Mouse (Mus musculus) liver, adult 2 months (tissue): Measurements from ENCODE around the gene Kcnj15. TPM values are rescaled to one million over a fixed set of nuclear protein-coding genes. Genes with fewer than 3 reads are reported as not detected.

Source experiments
- DNase-seq: peaks from one replicate; pipeline ENCODE4 v3.0.0-alpha.2; 2011; ENCODE audit warnings: low read depth, low spot score; ENCODE audit errors: extremely low read depth
- H3K27ac ChIP-seq: fragments of 200-500 bp; replicated peaks from 2 replicates; pipeline ENCODE4 v1.5.1; 2012; ENCODE audit warnings: low read depth, mild to moderate bottlenecking, control low read depth, inconsistent platforms, low read length; ENCODE audit not compliant: insufficient read depth
- H3K27me3 ChIP-seq: fragments of 200-500 bp; 2 replicates; pipeline ENCODE4 v1.6.1; 2012; ENCODE audit warnings: mild to moderate bottlenecking, moderate library complexity, low read length, inconsistent platforms; ENCODE audit not compliant: control insufficient read depth, insufficient read depth
- H3K36me3 ChIP-seq: fragments of 200-500 bp; 2 replicates; pipeline ENCODE4 v1.6.1; 2012; ENCODE audit warnings: low read length, inconsistent platforms; ENCODE audit not compliant: control insufficient read depth, insufficient read depth
- H3K4me1 ChIP-seq: fragments of 200-500 bp; 2 replicates; pipeline ENCODE4 v1.6.1; 2011; ENCODE audit warnings: low read length; ENCODE audit not compliant: control insufficient read depth, insufficient read depth
- H3K4me3 ChIP-seq: fragments of 200-500 bp; 2 replicates; pipeline ENCODE4 v1.5.1; 2011; ENCODE audit warnings: low read depth, mild to moderate bottlenecking, control low read depth, low read length, moderate library complexity; ENCODE audit not compliant: insufficient read depth
- H3K79me2 ChIP-seq: fragments of 200-500 bp; 2 replicates; pipeline ENCODE4 v1.6.1; 2012; ENCODE audit warnings: inconsistent platforms, mild to moderate bottlenecking, low read length, moderate library complexity; ENCODE audit not compliant: control insufficient read depth, insufficient read depth
- H3K9ac ChIP-seq: fragments of 200-500 bp; 2 replicates; pipeline ENCODE4 v1.6.1; 2012; ENCODE audit warnings: low read depth, mild to moderate bottlenecking, control low read depth, inconsistent platforms, low read length
- CTCF ChIP-seq: fragments of 200-500 bp; IDR thresholded peaks from 2 replicates; pipeline ENCODE4 v1.5.1; 2011; ENCODE audit warnings: low read depth, low read length, control low read depth
- POLR2A ChIP-seq: fragments of 200-500 bp; IDR thresholded peaks from 2 replicates; pipeline ENCODE4 v1.6.1; 2011; ENCODE audit warnings: low read length, control low read depth; ENCODE audit not compliant: insufficient read depth; ENCODE audit errors: extremely low read depth
- WGBS: fragments of 180-500 bp; shearing (Covaris S2); methylation state at CpG from one replicate; pipeline ENCODE4 v1.1.7; 2018; 5-methylcytosine and 5-hydroxymethylcytosine counted together
- polyA plus RNA-seq: library from polyadenylated mRNA; depleted of rRNA; stranded (reverse); fragments of >200 nt; gene quantifications from 2 replicates; pipeline ENCODE4 v1.2.3, GENCODE M21; 2012
- total RNA-seq: library from RNA; depleted of rRNA; stranded (reverse); fragments of >200 nt; gene quantifications from 2 replicates; pipeline ENCODE4 v1.2.3, GENCODE M21; 2014

The Kcnj15 gene
- total and polyA plus RNA-seq, 2 experiments, result 0.06 to 0.18 TPM

DNA sequence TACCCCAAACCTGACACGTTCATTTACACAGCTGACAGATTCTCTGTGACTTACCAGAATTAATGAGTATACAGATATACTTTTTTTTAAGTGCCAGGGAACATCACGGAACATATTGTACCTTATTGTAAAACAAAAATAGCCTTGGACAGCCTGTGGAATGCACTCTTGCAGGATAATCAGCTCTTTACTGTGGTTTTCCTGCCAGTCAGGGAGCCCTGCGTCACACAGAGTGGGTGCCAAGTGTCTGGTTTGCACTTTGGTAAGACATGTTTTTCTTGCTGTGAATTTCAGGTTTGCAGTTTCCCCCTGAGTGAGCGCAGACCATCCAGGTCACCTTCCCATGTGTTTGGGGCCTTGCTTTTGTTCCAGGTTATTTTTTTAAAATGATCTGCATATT, 15.8 kb upstream of the Kcnj15 start:
- Histone ChIP-seq H3K79me2 (no peaks in the 10 kb centered on the region), H3K4me3 (no peak overlapping the region), H3K27me3 (no peaks in the 10 kb centered on the region), H3K9ac (no peak overlapping the region), H3K36me3 (no peaks in the 10 kb centered on the region), H3K27ac (no peak overlapping the region), H3K4me1 (peaks cover 10% of the 10 kb centered on the region; the same call in 1 of the 2 replicates)
- TF ChIP-seq POLR2A (no peak), CTCF (no peak)
- 68% methylated on average over 4 of the region's 4 CpGs for WGBS
- peak; percentile 73 for DNase-seq

DNA sequence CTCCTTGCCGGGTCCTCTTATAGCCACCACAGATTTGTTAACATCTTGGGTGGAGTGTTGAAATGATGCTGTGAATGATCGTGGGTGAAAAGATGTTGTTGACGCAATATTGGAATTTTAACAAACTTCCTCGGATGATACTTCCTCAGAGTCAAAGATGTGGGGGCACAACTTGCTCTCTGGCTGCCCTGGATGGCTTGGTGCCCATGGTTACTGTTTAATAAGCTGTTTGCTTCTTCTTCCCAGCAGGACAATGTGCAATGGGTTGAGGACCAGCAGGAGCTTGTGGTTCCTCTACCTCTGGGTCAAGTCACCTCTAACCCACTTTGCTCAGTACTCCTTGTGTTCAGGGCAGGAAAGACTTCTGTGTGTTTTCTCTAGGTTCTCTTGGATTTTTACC, 15.2 kb upstream of the Kcnj15 start:
- no peak overlapping the region for H3K27ac ChIP-seq

GRCm38 (mm10) chr16:95243401-95243800, 14.0 kb upstream of the Kcnj15 start:
- WGBS, result 97% methylated on average over 1 of the region's 1 CpGs

More for the DNA sequence above, 15.2 kb upstream of the Kcnj15 start:
- TF ChIP-seq POLR2A, result no peak
- no peak for TF ChIP-seq CTCF
- Histone ChIP-seq H3K4me1 (peaks cover 10% of the 10 kb centered on the region; the same call in 1 of the 2 replicates), H3K4me3 (no peak overlapping the region), H3K9ac (no peak overlapping the region), H3K79me2 (no peaks in the 10 kb centered on the region), H3K36me3 (no peaks in the 10 kb centered on the region), H3K27me3 (no peaks in the 10 kb centered on the region)
- DNase-seq, result peak; percentile 76
- WGBS, result 46% methylated on average over 4 of the region's 4 CpGs

GRCm38 (mm10) chr16:95244626-95245303, 12.6 kb upstream of the Kcnj15 start:
- Histone ChIP-seq H3K27ac (no peak overlapping the region), H3K27me3 (no peaks in the 10 kb centered on the region), H3K79me2 (no peaks in the 10 kb centered on the region), H3K4me1 (peaks cover 10% of the 10 kb centered on the region; the same call in 1 of the 2 replicates), H3K9ac (no peak overlapping the region), H3K4me3 (no peak overlapping the region), H3K36me3 (no peaks in the 10 kb centered on the region)
- TF ChIP-seq CTCF (no peak), POLR2A (no peak)
- 87% methylated on average over 12 of the region's 12 CpGs for WGBS
- DNase-seq, result no peak

More at GRCm38 (mm10) chr16:95243401-95243800, 14.0 kb upstream of the Kcnj15 start:
- Histone ChIP-seq H3K9ac (no peak overlapping the region), H3K4me3 (no peak overlapping the region), H3K36me3 (no peaks in the 10 kb centered on the region), H3K4me1 (peaks cover 10% of the 10 kb centered on the region; the same call in 1 of the 2 replicates), H3K27ac (no peak overlapping the region), H3K79me2 (no peaks in the 10 kb centered on the region), H3K27me3 (no peaks in the 10 kb centered on the region)
- DNase-seq, result no peak
- TF ChIP-seq POLR2A (no peak), CTCF (no peak)

GRCm38 (mm10) chr16:95245499-95245898, 11.9 kb upstream of the Kcnj15 start:
- H3K79me2 ChIP-seq, result no peaks in the 10 kb centered on the region
- H3K4me1 ChIP-seq, result peaks cover 10% of the 10 kb centered on the region; the same call in 1 of the 2 replicates
- DNase-seq, result no peak
- H3K36me3 ChIP-seq, result no peaks in the 10 kb centered on the region
- H3K4me3 ChIP-seq, result no peak overlapping the region
- TF ChIP-seq POLR2A (no peak), CTCF (no peak)
- H3K27me3 ChIP-seq, result no peaks in the 10 kb centered on the region
- WGBS, result 69% methylated on average over 3 of the region's 3 CpGs
- no peak overlapping the region for H3K9ac ChIP-seq
- H3K27ac ChIP-seq, result no peak overlapping the region

DNA sequence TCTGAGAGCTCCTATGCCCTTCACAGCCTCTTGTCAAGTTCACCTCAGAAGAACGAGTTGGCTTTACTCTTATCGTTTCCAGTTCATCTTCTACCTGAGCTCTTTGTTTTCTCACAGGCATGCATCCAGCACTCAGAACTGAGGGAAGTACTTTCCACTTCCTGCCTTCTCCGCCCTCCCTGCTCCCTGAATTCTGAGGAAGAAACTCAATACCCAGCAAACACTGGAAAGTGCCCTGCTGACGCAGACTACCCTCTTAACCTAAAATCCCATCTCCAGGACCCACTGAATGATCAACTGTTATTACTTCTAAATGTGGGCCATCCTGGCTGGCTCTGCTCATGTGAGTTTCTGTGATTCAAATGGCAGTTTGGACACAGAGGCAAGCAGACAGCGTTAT, 8.7 kb upstream of the Kcnj15 start:
- H3K36me3 ChIP-seq, result no peaks in the 10 kb centered on the region
- no peak overlapping the region for H3K27ac ChIP-seq
- no peak overlapping the region for H3K9ac ChIP-seq
- 54% methylated on average over 5 of the region's 5 CpGs for WGBS
- no peak for DNase-seq
- H3K4me1 ChIP-seq, result no peaks in the 10 kb centered on the region
- H3K79me2 ChIP-seq, result no peaks in the 10 kb centered on the region
- H3K27me3 ChIP-seq, result no peaks in the 10 kb centered on the region
- TF ChIP-seq CTCF (no peak), POLR2A (no peak)
- no peak overlapping the region for H3K4me3 ChIP-seq
